Mouse (Mus musculus): ENCODE measurements around the gene Cdk5rap2. TPM values are rescaled to one million over a fixed set of nuclear protein-coding genes. Genes with fewer than 3 reads are reported as not detected.
A peak's percentile ranks its signal among the peaks of the same experiment; 100 is the strongest.

Cdk5rap2 gene
- polyA plus RNA-seq, 1 experiment from 2014 or later: 3.4 TPM

- Histone ChIP-seq H3K9me3 (ENCODE audit: low read length) (no peaks in the 10 kb centered on the region), H3K27ac (ENCODE audit: low read depth) (no peak overlapping the region), H3K27me3 (ENCODE audit: insufficient read depth, low read length) (no peaks in the 10 kb centered on the region), H3K9ac (replicated peaks) (no peak overlapping the region), H3K4me2 (ENCODE audit: low read depth, low read length) (no peak overlapping the region), H3K4me1 (ENCODE audit: insufficient read depth) (peaks cover 7% of the 10 kb centered on the region; the same call in 1 of the 2 replicates), H3K4me3 (ENCODE audit: low read depth, low read length) (no peak overlapping the region), H3K36me3 (replicated peaks; ENCODE audit: insufficient read depth, low read length) (peaks cover 9% of the 10 kb centered on the region)
- DNase-seq (no peak), ATAC-seq (no peak)
- TF ChIP-seq CTCF (IDR thresholded peaks at IDR 0.05; ENCODE audit: low read depth): no peak
- no peak for TF ChIP-seq EP300 (IDR thresholded peaks at IDR 0.05; ENCODE audit: low read depth)
- 73% methylated on average over 5 of the region's 5 CpGs for WGBS (ENCODE audit: insufficient replicate concordance)
These were observed 147.4 kb downstream of the Cdk5rap2 start for GRCm38 (mm10) chr4:70262850-70263249.

GRCm38 (mm10) chr4:70261315-70261714 lies 148.9 kb downstream of the Cdk5rap2 start:
- Histone ChIP-seq H3K4me2 (ENCODE audit: low read depth, low read length) (no peak overlapping the region), H3K9me3 (ENCODE audit: low read length) (no peaks in the 10 kb centered on the region), H3K27me3 (ENCODE audit: insufficient read depth, low read length) (no peaks in the 10 kb centered on the region), H3K9ac (replicated peaks) (no peak overlapping the region), H3K4me3 (ENCODE audit: low read depth, low read length) (no peak overlapping the region), H3K36me3 (replicated peaks; ENCODE audit: insufficient read depth, low read length) (peaks cover 13% of the 10 kb centered on the region), H3K27ac (ENCODE audit: low read depth) (no peak overlapping the region), H3K4me1 (ENCODE audit: insufficient read depth) (peaks cover 2% of the 10 kb centered on the region; the same call in 1 of the 2 replicates)
- DNase-seq (no peak), ATAC-seq (peak; percentile 27; the same call in 1 of the 2 replicates)
- TF ChIP-seq EP300 (IDR thresholded peaks at IDR 0.05; ENCODE audit: low read depth): no peak
- TF ChIP-seq CTCF (IDR thresholded peaks at IDR 0.05; ENCODE audit: low read depth): no peak
- 54% methylated on average over 5 of the region's 5 CpGs for WGBS (ENCODE audit: insufficient replicate concordance)

GRCm38 (mm10) chr4:70260419-70260807 lies 149.8 kb downstream of the Cdk5rap2 start:
- H3K9ac ChIP-seq (replicated peaks): no peak overlapping the region
- H3K36me3 ChIP-seq (replicated peaks; ENCODE audit: insufficient read depth, low read length): peaks cover 12% of the 10 kb centered on the region
- H3K4me3 ChIP-seq (ENCODE audit: low read depth, low read length): no peak overlapping the region
- no peak for DNase-seq
- H3K9me3 ChIP-seq (ENCODE audit: low read length): no peaks in the 10 kb centered on the region
- no peak overlapping the region for H3K4me2 ChIP-seq (ENCODE audit: low read depth, low read length)
- no peak for TF ChIP-seq EP300 (IDR thresholded peaks at IDR 0.05; ENCODE audit: low read depth)
- no peak for ATAC-seq
- H3K27me3 ChIP-seq (ENCODE audit: insufficient read depth, low read length): no peaks in the 10 kb centered on the region
- H3K4me1 ChIP-seq (ENCODE audit: insufficient read depth): no peaks in the 10 kb centered on the region
- no peak overlapping the region for H3K27ac ChIP-seq (ENCODE audit: low read depth)
- WGBS (ENCODE audit: insufficient replicate concordance): 87% methylated on average over 11 of the region's 11 CpGs

GRCm38 (mm10) chr4:70259726-70260418 lies 150.4 kb downstream of the Cdk5rap2 start:
- Histone ChIP-seq H3K36me3 (replicated peaks; ENCODE audit: insufficient read depth, low read length) (peaks cover 12% of the 10 kb centered on the region), H3K9me3 (ENCODE audit: low read length) (no peaks in the 10 kb centered on the region), H3K4me2 (ENCODE audit: low read depth, low read length) (no peak overlapping the region), H3K27me3 (ENCODE audit: insufficient read depth, low read length) (no peaks in the 10 kb centered on the region), H3K9ac (replicated peaks) (no peak overlapping the region), H3K4me3 (ENCODE audit: low read depth, low read length) (no peak overlapping the region), H3K4me1 (ENCODE audit: insufficient read depth) (no peaks in the 10 kb centered on the region), H3K27ac (ENCODE audit: low read depth) (no peak overlapping the region)
- DNase-seq (no peak), ATAC-seq (no peak)
- no peak for TF ChIP-seq EP300 (IDR thresholded peaks at IDR 0.05; ENCODE audit: low read depth)
- TF ChIP-seq CTCF (IDR thresholded peaks at IDR 0.05; ENCODE audit: low read depth): no peak
- WGBS (ENCODE audit: insufficient replicate concordance): 86% methylated on average over 3 of the region's 3 CpGs

- TF ChIP-seq EP300 (IDR thresholded peaks at IDR 0.05; ENCODE audit: low read depth) (no peak), CTCF (IDR thresholded peaks at IDR 0.05; ENCODE audit: low read depth) (no peak)
- no peak overlapping the region for H3K27ac ChIP-seq (ENCODE audit: low read depth)
- ATAC-seq (no peak), DNase-seq (no peak)
- H3K9me3 ChIP-seq (ENCODE audit: low read length): no peaks in the 10 kb centered on the region
- H3K9ac ChIP-seq (replicated peaks): no peak overlapping the region
- H3K4me3 ChIP-seq (ENCODE audit: low read depth, low read length): no peak overlapping the region
- no peaks in the 10 kb centered on the region for H3K4me1 ChIP-seq (ENCODE audit: insufficient read depth)
- H3K27me3 ChIP-seq (ENCODE audit: insufficient read depth, low read length): no peaks in the 10 kb centered on the region
- H3K36me3 ChIP-seq (replicated peaks; ENCODE audit: insufficient read depth, low read length): 0 out of 2 replicates have a peak, but pooled peaks cover 6% of the 10 kb centered on the region
- H3K4me2 ChIP-seq (ENCODE audit: low read depth, low read length): no peak overlapping the region
- 83% methylated on average over 9 of the region's 9 CpGs for WGBS (ENCODE audit: insufficient replicate concordance)
These were observed 151.4 kb downstream of the Cdk5rap2 start for GRCm38 (mm10) chr4:70258826-70259225.

GRCm38 (mm10) chr4:70258205-70258604 lies 152.0 kb downstream of the Cdk5rap2 start:
- H3K36me3 ChIP-seq (replicated peaks; ENCODE audit: insufficient read depth, low read length): 0 out of 2 replicates have a peak, but pooled peaks cover 6% of the 10 kb centered on the region
- WGBS (ENCODE audit: insufficient replicate concordance): 84% methylated on average over 6 of the region's 6 CpGs

More at GRCm38 (mm10) chr4:70258205-70258604, 152.0 kb downstream of the Cdk5rap2 start:
- DNase-seq: no peak
- Histone ChIP-seq H3K4me3 (ENCODE audit: low read depth, low read length) (no peak overlapping the region), H3K9ac (replicated peaks) (no peak overlapping the region), H3K4me2 (ENCODE audit: low read depth, low read length) (no peak overlapping the region), H3K4me1 (ENCODE audit: insufficient read depth) (no peaks in the 10 kb centered on the region), H3K27ac (ENCODE audit: low read depth) (no peak overlapping the region), H3K27me3 (ENCODE audit: insufficient read depth, low read length) (no peaks in the 10 kb centered on the region), H3K9me3 (ENCODE audit: low read length) (no peaks in the 10 kb centered on the region)
- TF ChIP-seq CTCF (IDR thresholded peaks at IDR 0.05; ENCODE audit: low read depth): no peak
- no peak for TF ChIP-seq EP300 (IDR thresholded peaks at IDR 0.05; ENCODE audit: low read depth)
- ATAC-seq: no peak

Data from liver, postnatal 0 days (tissue).